Mouse (Mus musculus) ES-E14 (cell line): ENCODE data around the gene Syt12.

Source experiments
- CHD2 ChIP-seq: IDR thresholded peaks from 2 replicates; pipeline ENCODE4 v1.6.1; 2014; ENCODE audit warnings: mild to moderate bottlenecking, low read depth, low read length, inconsistent platforms
- HCFC1 ChIP-seq: IDR thresholded peaks from 2 replicates; pipeline ENCODE4 v1.6.1; 2012; ENCODE audit warnings: low read length, inconsistent platforms, borderline replicate concordance; ENCODE audit not compliant: insufficient read depth
- MAFK ChIP-seq: IDR thresholded peaks from 2 replicates; pipeline ENCODE4 v1.6.1; 2014; ENCODE audit warnings: mild to moderate bottlenecking, low read depth, low read length, inconsistent platforms; ENCODE audit not compliant: insufficient read depth
- ZC3H11A ChIP-seq: IDR thresholded peaks from 2 replicates; pipeline ENCODE4 v1.6.1; 2012; ENCODE audit warnings: low read depth, mild to moderate bottlenecking, inconsistent platforms, low read length, borderline replicate concordance
- ZNF384 ChIP-seq: IDR thresholded peaks from 2 replicates; pipeline ENCODE4 v1.6.1; 2012; ENCODE audit warnings: low read depth, low read length, inconsistent platforms

GRCm38 (mm10) chr19:4446661-4447420, 30.4 kb downstream of the Syt12 start:
- TF ChIP-seq ZC3H11A (no peak), ZNF384 (no peak), CHD2 (no peak), MAFK (no peak), HCFC1 (no peak)
